Mouse (Mus musculus): ENCODE measurements at regions not wholly inside any gene's neighbourhood (a gene's known extent, or its start where the extent isn't known, plus 50 kb on each side); places are given as distances from the start of the nearest gene placed in this dataset.

GRCm38 (mm10) chr10:9074916-9075315 lies 189.0 kb upstream of the Sash1 start:
- no peak for TF ChIP-seq CTCF (IDR thresholded peaks at IDR 0.05; ENCODE audit: low read depth, low read length)
- no peak for TF ChIP-seq POLR2A (IDR thresholded peaks at IDR 0.05; ENCODE audit: extremely low read depth, insufficient read depth, low read length)
